Mouse (Mus musculus) lung, postnatal 0 days (tissue): ENCODE measurements at regions not wholly inside any gene's neighbourhood (a gene's known extent, or its start where the extent isn't known, plus 50 kb on each side); places are given as distances from the start of the nearest gene placed in this dataset.

ENCODE experiments used
- ATAC-seq: fragments of 200-750 bp; cut with Nextera tagmentation; 2 replicates; pipeline ENCODE4 v1.8.0; 2017; ENCODE audit warnings: moderate library complexity
- DNase-seq: peaks from one replicate; pipeline ENCODE4 v3.0.0-alpha.2; 2016; ENCODE audit warnings: low spot score
- H3K27ac ChIP-seq: fragments of 300-500 bp; sonication (generic); 2 replicates; pipeline ENCODE4 v1.5.1; 2014; ENCODE audit warnings: antibody characterized with exemption, mild to moderate bottlenecking, low read length, mixed read lengths
- H3K27me3 ChIP-seq: fragments of 300-500 bp; sonication (generic); replicated peaks from 2 replicates; pipeline ENCODE4 v1.6.1; 2014; ENCODE audit warnings: low read length, mixed read lengths; ENCODE audit not compliant: insufficient read depth
- H3K36me3 ChIP-seq: fragments of 300-500 bp; sonication (generic); 2 replicates; pipeline ENCODE4 v1.6.1; 2014; ENCODE audit warnings: low read length, mixed read lengths; ENCODE audit not compliant: insufficient read depth
- H3K4me1 ChIP-seq: fragments of 300-500 bp; sonication (generic); 2 replicates; pipeline ENCODE4 v1.6.1; 2014; ENCODE audit warnings: antibody characterized with exemption, low read depth, low read length, mixed read lengths; ENCODE audit not compliant: insufficient read depth
- H3K4me2 ChIP-seq: fragments of 300-500 bp; sonication (generic); replicated peaks from 2 replicates; pipeline ENCODE4 v1.6.1; 2014; ENCODE audit warnings: low read depth, mild to moderate bottlenecking, low read length, moderate library complexity, mixed read lengths
- H3K4me3 ChIP-seq: fragments of 300-500 bp; sonication (generic); 2 replicates; pipeline ENCODE4 v1.5.1; 2014; ENCODE audit warnings: low read depth, low read length
- H3K9ac ChIP-seq: fragments of 300-500 bp; sonication (generic); replicated peaks from 2 replicates; pipeline ENCODE4 v1.6.1; 2014; ENCODE audit warnings: low read depth, mild to moderate bottlenecking
- H3K9me3 ChIP-seq: fragments of 300-500 bp; sonication (generic); 2 replicates; pipeline ENCODE4 v1.6.1; 2016; ENCODE audit warnings: low read length, mixed read lengths
- CTCF ChIP-seq: IDR thresholded peaks from 2 replicates; pipeline ENCODE4 v1.5.1; 2016; ENCODE audit warnings: antibody characterized with exemption, mild to moderate bottlenecking
- EP300 ChIP-seq: IDR thresholded peaks from 2 replicates; pipeline ENCODE4 v1.6.1; 2016; ENCODE audit warnings: antibody characterized with exemption, mild to moderate bottlenecking, control low read depth
- WGBS: fragments of 180-500 bp; shearing (Covaris S2); extraction: QIAGEN DNeasy Blood & Tissue Kit; methylation state at CpG from one replicate; pipeline ENCODE4 v1.1.7; 2014; 5-methylcytosine and 5-hydroxymethylcytosine counted together

DNA sequence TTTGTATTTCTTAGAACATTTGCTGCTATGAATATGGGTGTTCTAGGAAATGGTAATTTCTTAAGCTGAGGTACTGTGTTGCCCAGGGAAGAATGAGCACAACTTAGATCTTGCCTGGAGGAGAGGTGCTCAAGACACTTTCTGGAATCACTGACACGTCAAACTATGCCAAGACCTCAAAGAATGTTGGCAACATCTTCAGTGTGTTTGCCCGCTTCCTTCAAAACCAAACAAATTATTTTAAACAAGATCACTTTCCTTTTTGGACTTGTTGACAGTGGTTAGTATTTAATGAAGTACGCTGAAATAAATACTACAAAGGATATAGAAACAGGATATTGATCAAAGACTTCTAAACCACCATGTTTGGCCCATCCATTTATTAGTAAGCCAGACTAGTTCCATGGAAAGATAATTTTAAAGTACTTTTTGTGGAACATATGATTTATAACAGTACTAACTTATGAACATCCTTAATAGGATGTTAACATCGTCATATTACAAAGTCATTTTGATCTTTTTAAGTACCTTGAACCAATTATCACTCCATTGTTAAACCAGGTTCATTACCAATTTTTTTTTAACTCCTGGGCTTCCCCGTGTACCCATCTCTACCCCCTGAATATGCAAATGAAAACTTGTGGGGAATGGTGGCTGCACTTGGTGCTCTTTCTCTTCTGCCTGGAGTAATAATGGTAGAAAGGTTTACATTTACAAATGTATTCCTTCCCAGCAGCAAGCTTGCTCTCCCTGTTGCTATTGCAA lies 67.4 kb upstream of the Arhgap21 start:
- 52% methylated on average over 5 of the region's 5 CpGs for WGBS
- ATAC-seq (no peak), DNase-seq (peak; percentile 13)
- Histone ChIP-seq H3K4me1 (peaks cover 3% of the 10 kb centered on the region; the same call in 1 of the 2 replicates), H3K9me3 (no peaks in the 10 kb centered on the region), H3K4me3 (no peak overlapping the region), H3K36me3 (no peaks in the 10 kb centered on the region), H3K27me3 (no peaks in the 10 kb centered on the region), H3K4me2 (no peak overlapping the region), H3K27ac (no peak overlapping the region), H3K9ac (no peak overlapping the region)
- TF ChIP-seq CTCF = no peak
- TF ChIP-seq EP300 = peak; percentile 58

DNA sequence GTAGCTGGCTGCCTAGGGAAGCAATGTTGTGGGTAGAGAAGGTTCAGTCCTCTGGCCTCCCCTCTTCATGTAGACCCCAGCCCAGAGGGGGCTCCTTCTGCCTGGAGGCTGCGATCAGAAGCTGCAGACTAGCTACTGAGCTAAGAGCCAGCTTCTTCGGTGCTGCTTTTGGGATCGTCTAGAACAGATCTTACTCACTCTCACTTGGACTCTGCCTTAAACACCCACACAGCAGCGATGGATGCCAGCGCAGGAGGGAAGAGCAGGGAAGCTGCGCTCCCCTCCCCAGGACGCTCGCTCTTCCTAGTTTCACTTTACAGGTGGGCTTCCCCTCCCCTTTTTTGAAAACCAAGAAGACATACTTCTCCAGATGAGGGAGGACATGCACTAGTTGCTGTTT lies 66.0 kb upstream of the Arhgap21 start:
- TF ChIP-seq EP300 (no peak), CTCF (no peak)
- no peak for DNase-seq
- Histone ChIP-seq H3K9ac (no peak overlapping the region), H3K9me3 (no peaks in the 10 kb centered on the region), H3K4me3 (no peak overlapping the region), H3K4me2 (peak overlapping the region; percentile 2; the same call in 1 of the 2 replicates), H3K27me3 (no peaks in the 10 kb centered on the region), H3K36me3 (no peaks in the 10 kb centered on the region), H3K4me1 (peaks cover 3% of the 10 kb centered on the region; the same call in 1 of the 2 replicates), H3K27ac (no peak overlapping the region)
- 53% methylated on average over 8 of the region's 8 CpGs for WGBS
- ATAC-seq = no peak

GRCm38 (mm10) chr2:21030650-21031049 lies 62.0 kb upstream of the Arhgap21 start:
- ATAC-seq (no peak), DNase-seq (no peak)
- 54% methylated on average over 4 of the region's 4 CpGs for WGBS
- Histone ChIP-seq H3K4me3 (no peak overlapping the region), H3K27ac (no peak overlapping the region), H3K27me3 (no peaks in the 10 kb centered on the region), H3K4me1 (no peaks in the 10 kb centered on the region; the same call in 1 of the 2 replicates), H3K9me3 (no peaks in the 10 kb centered on the region), H3K4me2 (no peak overlapping the region), H3K9ac (no peak overlapping the region), H3K36me3 (no peaks in the 10 kb centered on the region)
- TF ChIP-seq EP300 = no peak
- TF ChIP-seq CTCF = no peak

GRCm38 (mm10) chr2:21029391-21030010 lies 60.8 kb upstream of the Arhgap21 start:
- Histone ChIP-seq H3K36me3 (no peaks in the 10 kb centered on the region), H3K4me1 (no peaks in the 10 kb centered on the region; the same call in 1 of the 2 replicates), H3K9me3 (no peaks in the 10 kb centered on the region), H3K9ac (no peak overlapping the region), H3K4me3 (no peak overlapping the region), H3K4me2 (no peak overlapping the region), H3K27ac (no peak overlapping the region), H3K27me3 (no peaks in the 10 kb centered on the region)
- DNase-seq = peak; percentile 65
- ATAC-seq = peak; percentile 67
- TF ChIP-seq EP300 (peak; percentile 60), CTCF (no peak)
- 61% methylated on average over 5 of the region's 5 CpGs for WGBS

DNA sequence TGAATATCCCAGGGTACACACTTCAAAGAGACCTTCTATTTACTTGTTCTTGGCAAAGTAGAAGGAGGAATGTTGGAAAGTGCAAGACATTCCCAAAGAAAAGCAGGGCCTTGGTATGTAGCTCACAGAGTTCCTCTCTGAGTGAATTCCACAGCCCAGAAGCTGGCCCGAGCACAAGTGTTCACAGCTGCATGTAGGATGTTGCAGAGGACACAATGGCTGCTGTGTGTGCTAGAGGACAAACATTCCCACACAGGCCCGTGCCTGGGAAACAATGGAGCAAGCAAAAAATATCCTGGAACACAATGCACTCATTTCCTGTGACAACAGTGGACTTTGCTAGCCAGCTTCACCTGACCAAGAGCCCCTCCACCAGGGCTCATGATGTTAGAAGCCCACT lies 59.9 kb upstream of the Arhgap21 start:
- Histone ChIP-seq H3K4me3 (no peak overlapping the region), H3K36me3 (no peaks in the 10 kb centered on the region), H3K9me3 (no peaks in the 10 kb centered on the region), H3K27ac (peak overlapping the region; percentile 47), H3K9ac (no peak overlapping the region), H3K27me3 (no peaks in the 10 kb centered on the region), H3K4me2 (no peak overlapping the region), H3K4me1 (no peaks in the 10 kb centered on the region; the same call in 1 of the 2 replicates)
- peak; percentile 67 for DNase-seq
- TF ChIP-seq EP300 (peak; percentile 65), CTCF (no peak)
- peak; percentile 89 for ATAC-seq
- WGBS = 5% methylated on average over 2 of the region's 2 CpGs

DNA sequence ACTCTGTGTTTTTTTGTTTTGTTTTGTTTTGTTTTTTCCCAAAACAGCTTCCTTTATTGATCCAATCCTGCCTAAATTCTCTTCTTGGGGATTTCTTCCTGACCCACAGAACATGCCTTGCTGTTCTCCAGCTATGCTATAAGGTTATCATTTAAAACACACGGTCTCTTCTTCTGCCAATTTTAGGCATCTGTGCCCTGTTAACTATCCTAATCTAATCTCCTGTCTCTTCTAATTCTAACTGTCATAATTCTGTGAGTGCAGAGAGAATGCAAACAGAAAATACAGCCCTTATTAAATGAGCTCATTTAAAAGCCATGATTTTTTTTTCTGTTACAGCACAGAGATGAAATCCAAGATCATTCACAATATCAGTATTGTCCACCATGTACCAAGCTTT lies 49.9 kb upstream of the Arhgap21 start:
- DNase-seq (no peak), ATAC-seq (no peak)
- H3K27me3 ChIP-seq = no peaks in the 10 kb centered on the region
- no peaks in the 10 kb centered on the region for H3K9me3 ChIP-seq
- no peaks in the 10 kb centered on the region for H3K4me1 ChIP-seq
- TF ChIP-seq CTCF = no peak
- TF ChIP-seq EP300 = no peak
- no peak overlapping the region for H3K4me3 ChIP-seq
- 73% methylated on average over 1 of the region's 1 CpGs for WGBS
- H3K27ac ChIP-seq = no peak overlapping the region
- H3K9ac ChIP-seq = no peak overlapping the region
- H3K4me2 ChIP-seq = no peak overlapping the region
- H3K36me3 ChIP-seq = no peaks in the 10 kb centered on the region
